Mouse (Mus musculus) frontal cortex, postnatal 25 days (tissue): ENCODE measurements around the gene Osbpl5.
A peak's percentile ranks its signal among the peaks of the same experiment; 100 is the strongest.

Experiments
- DNase-seq, 2 experiments: peaks; one replicate each; pipeline ENCODE4 v3.0.0; 2022; ENCODE audit warnings: low spot score in 2 of 2

Osbpl5 gene

DNA sequence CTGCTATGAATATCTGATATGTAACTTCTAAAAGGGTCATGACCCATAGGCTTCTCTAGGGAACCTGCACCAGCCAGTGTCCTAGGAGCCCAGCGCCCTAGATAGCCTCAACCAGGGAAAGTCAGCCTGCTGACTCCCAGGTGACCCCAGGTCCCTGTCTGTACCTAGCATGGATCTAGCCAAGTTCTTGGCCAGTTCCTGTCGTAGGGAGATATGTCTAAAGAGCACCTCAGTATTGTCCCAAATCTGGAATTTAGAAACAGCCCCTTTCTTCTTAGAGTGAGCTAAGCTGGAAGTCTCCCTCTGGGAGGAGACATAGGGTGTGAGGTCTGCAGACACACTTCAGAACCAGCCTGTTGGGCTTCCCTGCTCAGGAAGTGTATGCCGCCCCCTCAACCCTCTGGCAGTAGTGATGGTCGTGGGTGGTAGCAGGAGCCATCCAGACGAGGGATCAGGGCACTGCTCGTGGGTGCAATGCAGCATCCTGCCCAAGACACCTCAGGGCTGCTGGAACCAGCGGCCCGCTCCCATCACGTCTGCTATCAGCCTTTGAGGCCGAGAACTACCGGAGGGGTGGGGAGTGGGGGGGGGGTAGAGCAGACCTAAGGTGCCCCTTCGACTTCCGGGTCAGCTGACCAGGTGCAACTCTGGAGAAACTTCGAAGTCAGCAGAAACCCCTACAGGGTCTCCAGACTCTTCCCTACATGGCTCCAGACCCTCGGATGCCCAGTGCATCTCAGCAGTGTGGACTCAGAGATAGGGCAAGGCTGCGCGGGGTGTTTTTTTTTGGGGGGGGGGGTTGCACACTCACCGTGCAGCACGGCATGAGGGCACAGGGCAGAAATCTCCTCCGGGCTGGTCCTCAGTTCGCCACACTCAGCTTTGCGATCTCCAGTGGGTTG, at the start of gene Osbpl5:
TSS of gene Osbpl5 (minus strand) at position 861 of the 902 bp plus-strand sequence.
- DNase-seq, result no peak

DNA sequence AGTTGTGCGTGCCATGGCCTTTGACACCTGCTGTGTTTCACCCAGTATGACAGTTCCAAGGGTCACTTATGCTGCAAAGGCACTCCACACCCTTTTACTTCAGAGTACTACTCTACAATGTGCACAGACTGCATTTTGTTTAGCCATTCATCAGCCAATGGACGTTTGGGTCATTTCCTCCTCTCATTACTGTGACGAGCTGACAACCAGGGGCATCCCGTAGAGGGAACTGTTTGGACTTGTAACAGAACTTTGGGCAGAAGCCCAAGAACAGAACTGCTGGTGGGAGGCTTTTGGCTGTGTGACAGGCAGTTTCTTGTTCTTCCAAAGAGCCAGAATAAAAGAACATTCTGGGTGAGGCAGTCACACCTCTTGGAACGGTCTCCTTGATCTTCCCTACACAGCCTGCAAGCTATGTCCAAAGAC, 48.4 kb upstream of the Osbpl5 start:
- no peak for DNase-seq

DNA sequence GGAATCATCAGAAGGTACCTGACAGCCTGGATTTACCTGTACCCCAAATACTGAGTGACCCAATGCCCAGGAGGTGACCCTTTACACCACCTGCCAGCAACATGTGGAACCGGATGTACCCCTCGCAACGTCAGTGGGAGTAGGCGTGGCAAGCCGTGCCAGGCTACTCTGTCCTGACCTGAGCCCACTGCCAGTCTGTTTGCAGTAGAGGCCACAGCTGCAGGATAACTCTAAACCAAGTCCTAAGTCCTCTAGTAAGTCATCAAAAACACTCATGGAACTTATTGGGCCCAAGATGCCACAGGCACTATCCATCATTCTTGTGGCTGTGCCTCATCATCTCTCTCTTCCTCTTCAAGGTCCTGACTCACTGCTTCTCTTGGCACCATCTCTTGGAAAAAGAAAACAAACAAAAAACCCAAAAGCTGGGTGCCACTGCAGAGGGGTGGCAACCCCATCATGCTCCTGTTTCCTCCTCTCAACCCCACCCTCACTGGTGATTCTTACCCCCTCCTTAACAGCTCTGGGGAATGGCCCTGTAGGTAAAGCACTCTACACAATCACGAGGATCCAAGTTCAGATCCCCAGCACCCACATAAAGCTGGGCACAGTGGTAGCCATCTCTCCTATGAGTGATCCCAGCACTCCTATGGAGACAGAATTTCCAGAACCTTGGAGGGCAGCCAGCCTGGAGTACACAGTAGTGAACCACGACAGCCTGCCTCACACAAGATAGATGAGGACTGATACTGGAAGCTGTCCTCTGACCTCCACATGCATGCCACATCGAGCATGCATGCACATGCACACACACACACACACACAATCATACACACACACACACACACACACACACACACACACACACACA, 44.6 kb upstream of the Osbpl5 start:
- DNase-seq, result no peak

DNA sequence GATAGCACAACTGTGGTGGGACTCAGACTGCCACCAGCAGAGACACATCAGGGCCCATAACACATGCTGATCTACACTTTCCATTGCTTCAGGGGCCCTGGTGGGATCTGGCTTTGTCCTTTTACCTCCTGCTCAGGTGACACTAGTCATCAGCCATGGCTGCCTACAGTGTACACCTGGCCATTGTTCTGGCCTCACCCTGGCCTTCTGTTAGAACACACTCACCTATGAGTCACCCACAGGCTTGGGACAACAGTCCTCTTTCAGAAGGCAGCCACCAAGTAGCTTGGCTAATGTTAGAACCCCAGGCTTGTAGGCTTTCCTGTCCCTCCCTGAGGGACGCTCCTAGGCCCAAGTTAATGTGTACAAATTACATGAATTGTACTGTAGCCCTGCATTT, 44.0 kb upstream of the Osbpl5 start:
- no peak for DNase-seq

DNA sequence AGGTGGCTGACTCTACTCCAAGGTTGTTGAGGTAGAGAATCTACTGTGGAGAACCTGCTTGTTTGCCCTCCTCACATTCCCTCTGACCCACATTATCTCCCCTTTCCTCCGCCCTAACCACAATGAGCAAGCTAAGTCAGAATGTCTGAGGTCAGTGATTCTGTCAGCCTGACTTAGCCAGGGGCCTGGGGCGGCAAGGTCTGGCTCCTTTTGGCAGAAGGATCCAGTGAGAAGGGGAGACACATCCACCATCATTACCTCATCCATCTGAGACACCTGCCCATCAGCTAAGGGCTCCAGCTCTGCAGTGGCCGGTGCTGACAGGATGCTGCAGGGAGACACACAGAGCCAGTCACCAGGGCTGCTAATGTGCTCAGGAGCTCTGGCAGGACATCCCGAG, 42.0 kb upstream of the Osbpl5 start:
- no peak for DNase-seq

DNA sequence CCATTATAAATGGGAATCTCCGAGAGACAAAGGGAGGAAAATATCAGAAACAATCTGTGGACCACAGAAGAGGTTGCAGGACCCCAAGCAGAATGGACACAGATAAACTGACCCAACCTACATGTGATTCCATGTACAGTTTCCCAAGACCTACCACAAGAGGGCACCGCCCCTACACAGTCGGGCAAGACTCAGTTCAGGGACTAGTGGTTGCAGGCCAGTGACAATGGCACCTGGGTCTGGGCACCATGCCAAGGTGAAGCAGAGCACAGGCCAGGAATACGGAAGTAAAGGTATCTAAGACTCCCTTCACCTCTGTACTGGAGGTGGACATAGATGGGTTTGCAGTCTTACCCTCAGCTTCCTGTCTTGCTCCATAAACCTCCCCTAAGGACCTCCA, 36.3 kb upstream of the Osbpl5 start:
- DNase-seq, result no peak

DNA sequence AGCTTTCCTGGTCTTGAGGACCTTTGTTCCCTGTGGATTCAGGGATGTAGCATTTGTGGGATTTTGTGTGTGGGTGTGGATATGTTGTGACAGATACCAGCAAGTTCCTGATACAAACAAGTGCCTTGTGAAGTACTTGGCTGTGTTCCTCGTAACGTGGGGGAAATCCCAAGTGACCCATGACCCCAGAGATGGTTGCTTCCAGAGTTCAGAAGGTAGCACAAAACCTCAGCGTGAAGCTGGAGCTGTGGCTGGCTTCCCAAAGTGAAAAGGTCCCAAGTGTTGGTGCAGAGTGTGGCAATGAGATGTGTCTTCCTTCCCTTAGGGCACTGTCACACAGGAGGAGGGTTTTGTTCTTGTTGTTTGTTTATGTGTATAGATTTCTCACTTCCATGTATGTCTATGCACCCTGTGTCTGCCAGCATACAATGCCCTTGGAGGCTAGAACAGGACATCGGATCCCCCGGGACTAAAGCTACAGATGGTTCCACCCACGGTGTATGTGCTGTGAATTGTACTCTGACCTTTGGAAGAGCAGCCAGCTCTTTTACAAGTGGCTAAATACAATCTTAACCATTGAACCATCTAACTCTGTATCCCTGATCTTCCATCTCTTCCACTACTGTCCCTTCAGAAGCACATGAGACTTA, 35.7 kb upstream of the Osbpl5 start:
- DNase-seq, result no peak

DNA sequence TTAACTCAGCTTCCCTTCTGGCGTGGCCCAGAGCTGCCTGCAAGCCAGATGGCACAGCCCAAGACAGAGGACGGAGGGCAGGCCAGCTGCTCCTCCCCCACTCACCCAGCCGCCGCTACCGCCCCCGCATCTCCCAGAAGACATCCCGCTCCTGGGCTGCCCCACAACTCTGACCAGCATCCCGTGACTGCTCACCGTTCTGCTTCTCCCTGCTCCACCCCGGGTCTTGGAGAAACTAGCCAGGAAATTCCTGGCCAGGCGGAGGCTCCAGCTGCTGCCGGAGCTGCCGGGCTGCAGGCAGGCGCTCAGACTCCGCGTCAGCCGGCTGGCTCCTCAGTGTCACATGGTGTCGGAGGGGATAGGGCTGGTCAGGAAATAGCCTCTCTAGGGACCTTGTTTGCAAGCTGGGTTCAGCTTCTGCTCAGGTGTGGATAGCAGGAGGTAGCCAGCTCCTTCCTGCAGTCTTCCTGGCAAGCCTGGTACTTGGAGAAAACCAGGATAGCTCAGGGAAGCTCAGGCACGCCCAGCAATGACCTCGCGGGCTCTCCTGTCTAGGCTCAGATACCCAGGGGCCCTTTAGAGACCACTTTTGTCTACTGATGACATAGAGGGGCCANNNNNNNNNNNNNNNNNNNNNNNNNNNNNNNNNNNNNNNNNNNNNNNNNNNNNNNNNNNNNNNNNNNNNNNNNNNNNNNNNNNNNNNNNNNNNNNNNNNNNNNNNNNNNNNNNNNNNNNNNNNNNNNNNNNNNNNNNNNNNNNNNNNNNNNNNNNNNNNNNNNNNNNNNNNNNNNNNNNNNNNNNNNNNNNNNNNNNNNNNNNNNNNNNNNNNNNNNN, 27.4 kb upstream of the Osbpl5 start, which contains the start of gene Mrgpre:
TSS of gene Mrgpre (minus strand) at position 505 of the 834 bp plus-strand sequence.
- peak; percentile 28 for DNase-seq

DNA sequence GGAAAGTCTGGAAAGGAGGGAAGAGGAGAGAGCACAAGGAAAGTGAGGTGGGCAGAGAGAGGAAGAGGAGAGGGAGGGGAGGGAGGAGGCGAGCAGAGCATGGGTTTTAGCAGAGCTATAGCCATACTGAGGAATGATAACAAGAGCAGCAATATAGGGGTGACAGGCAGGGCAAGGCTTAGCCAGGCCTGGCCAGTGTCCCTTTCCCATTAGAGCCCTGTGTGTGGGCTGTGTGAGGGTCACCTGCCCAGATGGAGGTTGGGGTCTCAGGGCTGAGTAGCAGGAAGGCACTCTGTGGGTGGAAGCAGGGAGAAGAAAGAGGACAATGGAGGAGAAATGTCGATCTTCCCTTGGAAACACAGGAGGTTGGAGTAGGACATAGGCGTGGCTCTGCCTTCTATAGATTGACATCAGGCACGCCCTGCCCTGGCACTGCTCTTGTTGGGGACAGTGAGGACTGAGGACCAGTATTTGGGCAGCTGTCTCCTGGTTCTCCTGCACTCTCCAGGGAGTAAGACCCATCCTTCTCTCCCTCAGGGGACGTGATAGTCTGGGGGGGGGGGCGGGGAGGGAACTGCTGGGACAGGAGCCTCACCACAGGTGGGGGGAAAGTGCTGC, 26.7 kb upstream of the Osbpl5 start:
- DNase-seq, result no peak

DNA sequence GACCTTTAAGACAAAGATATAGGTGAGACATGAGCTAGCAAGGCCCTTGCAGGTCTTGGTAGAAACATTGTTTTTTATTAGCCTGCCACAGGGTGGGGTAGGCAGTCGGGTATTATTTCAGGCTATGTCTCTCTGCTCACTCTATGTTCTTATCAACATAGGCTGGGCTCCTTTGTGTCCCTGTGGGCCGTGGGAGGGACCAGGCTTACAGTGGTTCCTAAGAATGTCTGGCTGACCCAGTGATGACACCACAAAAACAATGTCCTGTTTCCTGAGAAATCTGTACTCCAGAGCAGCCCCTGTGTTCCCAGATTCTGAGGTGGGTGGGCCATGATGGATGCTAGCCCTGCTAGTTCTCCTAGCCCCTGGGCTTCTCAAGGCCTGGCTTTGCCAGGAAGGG, 20.6 kb upstream of the Osbpl5 start:
- no peak for DNase-seq

DNA sequence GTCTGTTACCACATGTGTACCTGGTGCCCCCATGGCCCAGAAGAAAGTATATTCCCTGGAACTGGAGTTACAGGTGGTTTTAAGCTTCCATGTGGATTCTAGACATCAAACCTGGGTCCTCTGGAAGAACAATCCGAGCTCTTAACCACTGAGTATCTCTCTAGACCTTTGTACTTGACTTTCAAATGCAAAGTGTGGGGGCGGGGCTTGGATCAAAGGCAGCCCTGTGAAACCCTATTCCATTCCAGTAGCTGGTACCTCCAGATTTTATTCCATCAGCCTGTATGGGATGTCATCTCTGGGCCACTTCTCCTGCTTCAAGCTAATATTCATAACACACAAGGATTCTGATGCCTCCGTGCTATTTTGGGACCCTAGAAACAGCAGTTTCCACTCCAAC, 19.4 kb upstream of the Osbpl5 start:
- DNase-seq, result no peak

DNA sequence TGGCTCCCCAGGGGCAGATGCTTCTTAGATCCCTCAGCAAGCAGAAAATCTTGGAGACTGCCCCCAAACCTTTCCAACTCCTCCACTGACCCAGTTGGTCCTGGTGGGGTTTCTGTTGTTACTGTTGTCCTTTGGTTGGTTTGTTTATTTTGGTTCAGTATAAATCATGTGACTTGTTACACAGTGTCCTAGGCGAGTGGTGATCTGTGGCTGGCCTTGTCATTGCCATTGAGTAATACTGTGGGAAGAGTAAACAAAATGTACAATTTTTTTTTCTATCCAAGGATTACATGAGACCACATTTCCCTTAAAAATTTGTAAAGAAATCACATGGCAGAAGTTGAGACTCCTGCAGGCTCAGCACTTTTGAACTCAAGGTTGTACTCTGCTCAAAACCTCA, 12.7 kb upstream of the Osbpl5 start:
- no peak for DNase-seq

DNA sequence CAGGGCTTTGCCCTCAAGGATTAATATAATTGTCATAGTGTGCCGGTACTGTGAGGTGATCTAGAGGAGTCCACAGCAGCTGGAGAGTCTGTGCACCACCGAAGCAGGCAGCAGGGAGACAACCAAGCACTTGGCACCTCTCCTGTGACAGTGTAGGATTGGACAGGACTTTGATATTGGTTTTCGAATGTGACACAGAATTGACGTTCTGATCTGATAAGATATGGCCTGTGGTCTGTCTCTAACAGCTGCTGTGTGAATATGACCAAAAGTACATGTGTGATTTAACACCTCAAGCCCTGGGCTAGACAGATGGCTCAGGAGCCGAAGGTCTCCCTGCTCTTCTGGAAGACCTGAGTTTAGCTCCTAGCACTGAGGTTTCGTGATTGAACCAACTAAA, 11.5 kb upstream of the Osbpl5 start:
- no peak for DNase-seq

DNA sequence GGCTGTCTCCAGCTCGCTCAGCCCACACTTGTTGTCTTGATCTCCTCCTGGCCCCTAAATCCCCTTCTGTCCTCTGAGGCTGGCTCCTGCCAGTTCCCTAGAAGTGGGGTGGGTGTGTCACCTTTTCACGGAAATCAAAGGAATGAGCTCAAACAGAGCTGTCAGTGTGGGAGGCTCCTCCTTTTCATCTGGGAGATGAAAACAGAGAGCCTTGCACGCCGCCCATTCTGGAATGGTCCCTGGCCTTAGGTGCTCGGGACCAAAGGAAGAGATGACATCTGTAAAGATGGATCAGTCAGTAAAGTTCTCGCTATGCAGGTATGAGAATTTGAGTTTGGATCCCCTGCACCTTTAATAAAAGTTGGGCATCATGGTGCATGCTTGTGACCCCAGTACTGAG, 10.1 kb upstream of the Osbpl5 start, which contains the start of gene Mrgprg:
TSS of gene Mrgprg (minus strand) at position 101 of the 400 bp plus-strand sequence.
- no peak for DNase-seq

DNA sequence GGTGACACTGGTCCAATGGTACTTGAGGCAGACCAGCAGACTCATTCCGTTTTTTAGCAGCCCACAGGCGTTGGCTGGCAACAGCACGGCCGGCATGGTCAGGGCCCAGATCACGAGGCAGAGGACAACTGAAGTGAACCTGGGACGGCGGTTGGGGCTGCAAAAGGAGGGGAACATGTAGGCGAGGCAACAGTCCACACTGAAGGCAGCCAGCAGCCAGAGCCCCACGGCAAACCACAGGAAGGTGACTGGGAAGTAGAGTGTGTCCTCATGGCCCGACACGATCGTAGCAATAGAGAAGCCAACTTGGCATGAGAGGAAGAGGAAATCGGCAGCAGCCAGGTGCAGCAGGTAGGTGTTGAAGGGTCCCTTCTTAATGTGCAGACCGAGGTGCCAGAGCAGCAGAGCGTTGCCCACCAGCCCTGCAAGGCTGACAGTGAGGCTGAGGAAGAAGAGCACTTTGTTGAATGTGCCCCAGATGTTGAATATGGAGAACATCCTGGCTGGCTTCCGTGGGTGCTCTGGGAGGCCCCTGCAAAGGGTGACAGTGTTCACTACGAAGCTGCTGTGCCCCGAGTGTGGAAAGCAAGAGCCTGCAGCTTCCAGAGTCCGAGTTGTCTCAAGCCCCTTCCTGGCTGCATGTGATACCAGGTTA, 8.2 kb upstream of the Osbpl5 start:
- no peak for DNase-seq

DNA sequence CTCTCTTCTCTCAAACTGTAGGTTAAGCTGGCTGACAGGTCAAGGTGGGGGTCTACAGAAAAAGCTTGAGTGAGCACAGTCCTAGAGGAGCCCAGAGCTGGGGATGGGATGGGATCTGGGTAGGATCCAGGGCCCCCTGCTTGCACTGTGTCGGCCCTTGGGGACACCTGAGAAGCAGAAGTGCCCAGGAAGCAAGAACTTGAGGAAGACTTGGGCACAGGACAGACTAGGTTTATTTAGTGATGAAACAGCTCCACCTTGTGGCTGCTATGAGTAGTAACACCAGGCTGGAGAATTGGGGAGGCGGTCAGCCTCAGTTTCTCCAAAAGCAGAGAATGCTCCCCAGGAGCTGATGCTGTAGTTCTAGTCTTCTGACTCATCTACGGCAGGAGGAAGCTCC, 7.0 kb upstream of the Osbpl5 start:
- DNase-seq, result no peak

DNA sequence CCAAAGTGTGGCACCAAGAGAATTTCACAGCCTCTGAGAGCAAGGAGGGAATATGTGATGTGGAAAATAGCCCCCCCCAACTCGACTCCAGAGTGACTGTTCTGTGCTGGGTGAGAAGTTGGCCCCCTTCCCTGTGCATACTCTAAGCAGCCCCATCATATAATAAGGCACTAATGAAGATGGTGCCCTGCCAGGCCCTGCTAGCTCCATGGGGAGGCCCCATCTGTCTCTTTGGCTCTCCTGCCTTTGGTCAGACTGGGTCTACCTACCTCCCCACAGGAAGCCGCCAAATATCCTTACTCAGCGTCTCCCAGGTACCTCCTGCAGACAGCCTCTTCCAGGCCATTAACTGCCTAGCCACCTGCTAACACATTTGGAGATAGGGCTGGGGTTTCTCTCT, 2.2 kb upstream of the Osbpl5 start:
- DNase-seq, result no peak

DNA sequence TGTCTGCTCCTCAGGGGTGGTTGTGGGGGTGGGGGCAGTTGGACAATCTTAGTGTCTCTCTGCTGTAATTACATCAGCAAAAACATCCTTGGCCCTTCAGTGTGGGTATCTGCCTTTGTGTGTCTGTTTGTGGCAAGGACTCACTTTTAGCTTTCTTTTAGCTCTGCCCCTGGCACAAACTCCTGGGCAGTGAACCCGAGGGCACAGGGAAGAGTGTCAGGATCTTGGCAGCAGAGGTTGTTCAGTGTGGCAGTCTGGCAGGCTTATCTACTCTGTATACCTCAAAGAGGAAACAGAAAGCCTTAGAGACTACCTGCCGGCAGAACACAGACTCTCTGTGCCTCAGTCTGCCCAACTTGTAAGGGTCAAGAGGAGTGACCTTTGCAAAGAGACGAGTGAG, 911 bp upstream of the Osbpl5 start:
- no peak for DNase-seq

DNA sequence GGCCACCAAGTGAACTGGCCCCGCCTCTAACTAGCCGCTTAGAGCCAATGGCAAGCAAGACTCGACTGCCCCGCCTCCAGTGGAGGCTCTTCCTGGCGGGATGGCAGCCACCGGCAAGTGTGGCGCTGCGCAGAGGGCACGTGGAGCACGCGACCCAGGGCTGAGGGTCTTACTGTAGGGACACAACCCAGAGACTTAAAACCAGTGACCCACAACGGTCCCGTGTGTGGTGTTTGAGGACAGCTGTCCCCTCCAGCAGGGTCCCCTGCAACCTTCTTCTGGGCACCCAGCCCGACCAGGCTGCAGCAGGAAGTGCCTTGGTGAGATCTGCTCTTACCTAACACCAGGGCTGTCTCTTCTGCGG, 224 bp upstream of the Osbpl5 start:
- peak in 1 of 2 experiments; percentile 43 for DNase-seq
